Mouse (Mus musculus): Measurements from ENCODE around the gene Hoxc12.

Gene Hoxc12

DNA sequence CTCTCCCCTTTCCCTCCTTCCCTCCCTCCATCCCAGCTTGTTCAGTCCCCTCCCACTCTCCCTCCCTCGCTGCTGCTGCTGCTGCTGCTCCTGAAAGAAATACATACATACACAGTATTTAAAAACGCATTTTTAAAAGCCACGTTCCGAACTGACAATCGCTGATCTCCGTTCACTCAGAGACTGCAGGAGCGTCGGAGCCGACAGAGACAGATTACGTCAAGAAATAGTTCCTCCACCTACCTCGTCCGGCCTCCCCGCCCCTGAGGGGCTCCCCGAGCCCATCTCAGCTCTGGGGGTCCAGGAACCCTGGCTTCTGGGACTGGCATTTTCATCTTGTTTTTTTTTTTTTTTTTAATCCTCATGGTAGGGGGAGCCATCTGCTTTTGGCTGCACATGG is 44.4 kb downstream of the Hoxc12 start:
- DNase-seq (ENCODE audit: low spot score) = no peak

DNA sequence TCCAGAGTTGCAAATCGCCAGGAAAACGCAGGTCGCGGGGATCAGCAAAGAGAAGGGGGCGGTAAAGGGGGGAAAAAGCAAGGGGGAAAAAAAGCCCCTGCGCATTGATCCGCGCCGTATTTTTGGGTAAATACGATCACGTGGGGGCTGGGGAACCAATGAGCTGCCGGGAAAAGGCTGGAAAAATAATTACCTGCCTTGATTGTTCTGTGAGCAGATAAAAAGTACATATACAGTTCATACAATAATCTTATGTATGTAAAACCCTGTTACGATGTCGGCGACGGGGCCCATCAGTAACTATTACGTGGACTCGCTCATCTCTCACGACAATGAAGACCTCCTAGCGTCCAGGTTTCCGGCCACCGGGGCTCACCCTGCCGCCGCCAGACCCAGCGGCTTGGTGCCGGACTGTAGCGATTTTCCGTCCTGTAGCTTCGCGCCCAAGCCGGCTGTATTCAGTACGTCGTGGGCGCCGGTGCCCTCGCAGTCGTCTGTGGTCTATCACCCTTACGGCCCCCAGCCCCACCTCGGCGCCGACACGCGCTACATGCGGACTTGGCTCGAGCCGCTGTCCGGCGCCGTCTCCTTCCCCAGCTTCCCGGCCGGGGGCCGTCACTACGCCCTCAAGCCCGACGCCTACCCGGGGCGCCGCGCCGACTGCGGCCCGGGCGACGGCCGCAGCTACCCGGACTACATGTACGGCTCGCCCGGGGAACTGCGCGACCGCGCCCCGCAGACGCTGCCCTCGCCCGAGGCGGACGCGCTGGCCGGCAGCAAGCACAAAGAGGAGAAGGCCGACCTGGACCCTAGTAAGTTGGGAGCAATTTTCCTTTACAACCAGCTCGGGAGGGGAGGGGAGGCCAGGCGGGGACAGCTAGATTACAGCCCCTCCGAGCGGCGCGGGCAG is 45.1 kb downstream of the Hoxc12 start:
- peak; percentile 80 for DNase-seq (ENCODE audit: low spot score)

DNA sequence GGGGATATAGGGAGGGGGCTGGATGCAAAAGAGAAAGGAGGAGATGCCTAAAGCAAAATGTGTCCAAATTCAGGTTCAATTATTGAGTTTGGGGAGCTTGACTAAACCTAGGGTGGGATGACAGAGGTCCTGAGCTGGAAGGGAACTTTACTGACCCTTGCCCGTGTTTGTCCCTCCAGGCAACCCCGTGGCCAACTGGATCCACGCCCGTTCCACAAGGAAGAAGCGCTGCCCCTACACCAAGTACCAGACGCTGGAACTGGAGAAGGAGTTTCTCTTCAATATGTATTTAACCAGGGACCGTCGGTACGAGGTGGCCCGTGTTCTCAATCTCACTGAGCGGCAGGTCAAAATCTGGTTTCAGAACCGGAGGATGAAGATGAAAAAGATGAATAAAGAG is 47.2 kb downstream of the Hoxc12 start:
- DNase-seq (ENCODE audit: low spot score) = peak; percentile 40

DNA sequence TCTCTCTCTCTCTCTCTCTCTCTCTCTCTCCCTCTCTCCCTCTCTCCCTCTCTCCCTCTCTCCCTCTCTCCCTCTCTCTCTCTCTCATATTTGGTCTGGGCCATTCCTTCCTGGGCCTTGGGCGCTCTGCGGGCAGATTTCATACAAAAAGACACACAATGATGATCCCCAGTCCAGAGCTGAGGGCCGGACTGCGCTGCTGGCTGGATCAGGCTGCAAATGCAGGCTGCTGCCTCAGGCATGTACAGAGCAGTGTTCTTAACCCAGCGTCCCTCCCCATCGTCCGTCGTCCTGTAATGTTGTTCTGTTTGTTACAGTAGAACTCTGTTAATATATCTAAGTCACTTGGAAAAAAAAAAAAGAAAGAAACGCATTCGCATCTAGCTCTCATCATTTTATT is 48.0 kb downstream of the Hoxc12 start:
- peak; percentile 59 for DNase-seq (ENCODE audit: low spot score)

DNA sequence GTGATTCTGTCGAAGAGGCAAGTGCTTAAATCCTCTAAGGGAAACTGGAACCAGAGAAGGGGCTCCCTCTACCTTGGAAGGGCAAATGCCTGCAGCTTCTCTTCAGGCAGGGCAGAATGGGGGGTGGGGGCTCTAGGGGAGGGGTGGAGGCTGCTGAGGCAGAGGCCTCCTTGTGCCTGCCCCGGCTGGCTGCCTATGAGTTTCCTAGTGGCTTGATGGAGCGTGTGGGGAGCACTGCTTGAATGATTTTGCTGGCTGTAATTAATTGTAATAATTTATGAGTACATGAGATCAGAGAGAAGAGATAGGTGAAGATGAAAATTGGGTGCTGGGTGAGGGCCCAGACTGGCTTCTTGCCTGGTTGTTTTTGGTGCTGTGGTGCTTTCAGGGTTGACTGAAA is 48.4 kb downstream of the Hoxc12 start:
- DNase-seq (ENCODE audit: low spot score) = peak; percentile 10

DNA sequence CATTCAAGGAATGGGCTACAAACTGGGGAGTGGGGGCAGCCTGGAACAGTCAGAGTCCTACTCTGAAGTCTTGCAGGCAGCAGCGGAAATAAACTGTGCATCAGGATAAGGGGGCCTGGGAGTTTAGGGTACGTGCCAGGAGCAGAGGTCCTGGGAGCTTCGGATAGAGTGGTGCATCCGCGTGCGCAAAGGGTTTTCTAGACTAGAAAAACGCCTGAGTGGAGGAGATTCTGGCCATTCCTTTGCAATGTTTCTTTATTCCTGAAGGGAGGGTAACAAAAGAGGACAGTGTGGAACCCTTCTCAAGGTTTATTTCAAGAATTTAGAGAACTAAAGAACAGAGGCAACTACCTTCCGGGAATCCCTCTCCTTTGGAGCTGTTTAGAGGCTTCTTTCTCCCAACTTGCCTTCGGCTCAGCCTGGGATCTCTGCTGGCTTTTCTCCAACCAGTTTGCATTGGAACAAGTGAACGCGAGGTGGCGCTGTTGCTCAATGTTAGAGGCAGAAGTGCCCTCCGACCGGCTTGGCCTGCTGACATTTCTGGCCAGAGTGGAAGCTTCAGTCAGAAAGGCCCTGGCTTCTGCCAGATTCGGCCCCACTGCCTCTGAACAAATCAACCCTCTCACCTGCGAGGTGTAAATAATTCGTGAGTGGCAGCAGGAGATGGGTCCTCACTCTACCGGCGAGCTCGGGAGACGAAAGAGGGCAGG is 50.7 kb downstream of the Hoxc12 start:
- DNase-seq (ENCODE audit: low spot score) = peak; percentile 100

DNA sequence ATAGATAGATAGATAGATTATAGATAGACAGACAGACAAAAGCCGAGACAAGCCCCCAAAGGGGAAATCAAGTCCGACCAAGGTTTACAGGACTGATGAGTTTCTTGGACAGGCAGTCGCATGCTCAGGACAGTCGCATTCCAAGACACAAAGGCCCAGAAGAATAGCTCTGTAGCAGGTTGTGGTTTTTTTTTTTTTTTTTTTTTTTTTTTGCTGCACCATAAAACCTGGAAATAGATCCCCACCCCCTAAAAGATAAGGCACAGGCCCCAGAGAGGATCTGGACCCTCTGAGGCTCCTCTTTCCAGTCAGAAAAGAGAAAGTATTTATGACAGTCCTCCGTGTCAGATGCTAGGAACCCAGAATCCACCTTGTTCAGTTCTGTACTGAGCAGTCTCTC is 51.5 kb downstream of the Hoxc12 start:
- no peak for DNase-seq (ENCODE audit: low spot score)
